Mouse (Mus musculus): ENCODE measurements around the gene Xrcc4. TPM values are rescaled to one million over a fixed set of nuclear protein-coding genes. Genes with fewer than 3 reads are reported as not detected.
A peak's percentile ranks its signal among the peaks of the same experiment; 100 is the strongest.

Xrcc4 gene
- polyA plus RNA-seq, 1 experiment = 2.1 TPM

DNA sequence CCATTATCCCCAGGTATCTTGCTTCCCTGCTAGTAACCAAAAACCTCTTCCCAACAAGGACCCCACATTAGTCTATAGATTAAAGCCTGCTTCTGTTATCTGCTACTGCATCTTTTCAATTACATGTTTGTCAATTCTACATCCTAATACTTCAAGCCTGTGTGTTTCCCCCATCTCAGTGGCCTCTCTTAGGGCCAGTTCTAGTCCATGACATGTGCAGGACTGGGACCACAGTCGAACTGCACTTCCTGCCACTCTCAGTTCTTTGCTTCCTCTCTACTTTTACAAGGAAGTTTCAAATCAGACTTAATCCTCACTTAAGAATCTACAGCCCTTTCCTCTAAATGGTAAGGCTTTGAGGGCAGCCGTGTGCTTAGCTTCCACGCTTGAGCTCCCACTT lies 76.8 kb downstream of the Xrcc4 start:
- DNase-seq = no peak
- WGBS = 68% methylated on average over 3 of the region's 3 CpGs
- no peak for TF ChIP-seq POLR2A (IDR thresholded peaks at IDR 0.05; ENCODE audit: low read depth, low read length)
- TF ChIP-seq CTCF (conservative IDR thresholded peaks at IDR 0.05; ENCODE audit: insufficient read depth, insufficient read length, low read depth, low read length) = no peak
- no peaks in the 10 kb centered on the region for H3K36me3 ChIP-seq (ENCODE audit: control insufficient read depth, insufficient read depth, low read length)
- no peak overlapping the region for H3K27ac ChIP-seq (ENCODE audit: insufficient read depth, low read depth, low read length)
- H3K27me3 ChIP-seq (replicated peaks; ENCODE audit: control insufficient read depth, insufficient read depth, low read length) = no peaks in the 10 kb centered on the region
- H3K4me3 ChIP-seq (ENCODE audit: insufficient read depth, low read depth, low read length) = no peak overlapping the region
- no peaks in the 10 kb centered on the region for H3K4me1 ChIP-seq (ENCODE audit: control insufficient read depth, insufficient read depth, low read length)

DNA sequence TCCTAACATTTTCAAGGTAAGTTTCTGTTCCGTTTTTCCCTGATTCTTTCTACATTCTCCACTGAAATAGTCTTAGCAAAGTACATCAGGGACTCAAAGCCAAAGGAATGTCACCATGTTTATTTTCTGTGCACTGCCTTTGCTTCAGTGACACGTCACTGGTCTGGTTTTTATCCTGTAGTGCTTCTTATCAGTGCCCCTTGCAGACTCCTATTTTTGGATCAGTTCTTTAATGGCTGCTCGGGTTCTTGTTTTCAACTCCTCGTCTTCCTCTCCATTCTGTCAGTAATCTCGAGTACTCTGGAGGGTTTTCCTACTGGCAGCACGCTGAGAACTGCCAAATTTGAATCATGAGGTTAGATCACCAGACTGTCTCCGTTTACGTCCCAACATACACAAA lies 77.2 kb downstream of the Xrcc4 start:
- Histone ChIP-seq H3K27ac (ENCODE audit: insufficient read depth, low read depth, low read length) (no peak overlapping the region), H3K4me3 (ENCODE audit: insufficient read depth, low read depth, low read length) (no peak overlapping the region), H3K4me1 (ENCODE audit: control insufficient read depth, insufficient read depth, low read length) (no peaks in the 10 kb centered on the region), H3K36me3 (ENCODE audit: control insufficient read depth, insufficient read depth, low read length) (no peaks in the 10 kb centered on the region), H3K27me3 (replicated peaks; ENCODE audit: control insufficient read depth, insufficient read depth, low read length) (no peaks in the 10 kb centered on the region)
- no peak for DNase-seq
- TF ChIP-seq POLR2A (IDR thresholded peaks at IDR 0.05; ENCODE audit: low read depth, low read length) (no peak), CTCF (conservative IDR thresholded peaks at IDR 0.05; ENCODE audit: insufficient read depth, insufficient read length, low read depth, low read length) (no peak)
- 68% methylated on average over 8 of the region's 8 CpGs for WGBS

DNA sequence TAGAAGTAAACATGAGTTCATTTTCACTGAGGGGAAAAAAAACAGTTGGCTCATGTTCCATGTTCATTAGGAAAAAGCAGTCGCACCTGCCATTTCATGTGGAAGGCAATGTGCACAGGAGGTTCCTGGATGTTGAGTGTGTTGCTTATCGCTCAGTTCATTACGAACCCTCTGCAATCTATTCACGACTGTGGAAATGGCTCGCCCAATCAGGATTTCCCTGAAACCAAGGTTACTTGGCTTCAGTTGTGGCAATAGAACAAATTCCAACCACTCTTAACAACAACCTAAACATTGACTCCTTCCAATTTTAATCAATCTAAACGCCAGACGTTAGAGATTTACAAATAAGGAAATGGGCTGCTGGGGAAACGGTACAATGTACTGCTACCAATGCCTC lies 78.3 kb downstream of the Xrcc4 start:
- H3K36me3 ChIP-seq (ENCODE audit: control insufficient read depth, insufficient read depth, low read length) = no peaks in the 10 kb centered on the region
- no peak overlapping the region for H3K27ac ChIP-seq (ENCODE audit: insufficient read depth, low read depth, low read length)
- H3K27me3 ChIP-seq (replicated peaks; ENCODE audit: control insufficient read depth, insufficient read depth, low read length) = no peaks in the 10 kb centered on the region
- no peak overlapping the region for H3K4me3 ChIP-seq (ENCODE audit: insufficient read depth, low read depth, low read length)
- 83% methylated on average over 8 of the region's 8 CpGs for WGBS
- no peaks in the 10 kb centered on the region for H3K4me1 ChIP-seq (ENCODE audit: control insufficient read depth, insufficient read depth, low read length)
- no peak for DNase-seq
- TF ChIP-seq POLR2A (IDR thresholded peaks at IDR 0.05; ENCODE audit: low read depth, low read length) = no peak
- TF ChIP-seq CTCF (conservative IDR thresholded peaks at IDR 0.05; ENCODE audit: insufficient read depth, insufficient read length, low read depth, low read length) = no peak

DNA sequence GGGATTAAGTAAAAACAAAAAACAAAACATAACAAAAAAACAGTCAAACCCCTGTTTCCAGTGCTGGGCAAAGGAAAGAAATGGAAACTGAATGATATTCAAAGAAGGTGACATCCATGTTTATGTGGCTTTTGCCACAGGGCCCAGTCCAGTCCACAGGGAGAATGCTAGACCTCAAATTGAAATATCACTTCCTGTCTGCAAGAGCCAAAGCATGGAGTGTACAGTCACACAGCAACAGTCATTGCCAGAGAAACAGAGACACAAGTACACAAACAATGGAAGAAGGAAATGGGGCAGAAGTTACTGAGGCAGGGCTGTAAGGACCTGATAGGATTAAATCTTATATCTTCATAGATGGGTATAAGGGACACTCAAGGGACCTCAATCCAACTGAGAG lies 79.6 kb downstream of the Xrcc4 start:
- Histone ChIP-seq H3K4me1 (ENCODE audit: control insufficient read depth, insufficient read depth, low read length) (no peaks in the 10 kb centered on the region), H3K27me3 (replicated peaks; ENCODE audit: control insufficient read depth, insufficient read depth, low read length) (no peaks in the 10 kb centered on the region), H3K27ac (ENCODE audit: insufficient read depth, low read depth, low read length) (no peak overlapping the region), H3K4me3 (ENCODE audit: insufficient read depth, low read depth, low read length) (no peak overlapping the region), H3K36me3 (ENCODE audit: control insufficient read depth, insufficient read depth, low read length) (no peaks in the 10 kb centered on the region)
- TF ChIP-seq POLR2A (IDR thresholded peaks at IDR 0.05; ENCODE audit: low read depth, low read length) (no peak), CTCF (conservative IDR thresholded peaks at IDR 0.05; ENCODE audit: insufficient read depth, insufficient read length, low read depth, low read length) (no peak)
- DNase-seq = peak; percentile 1

DNA sequence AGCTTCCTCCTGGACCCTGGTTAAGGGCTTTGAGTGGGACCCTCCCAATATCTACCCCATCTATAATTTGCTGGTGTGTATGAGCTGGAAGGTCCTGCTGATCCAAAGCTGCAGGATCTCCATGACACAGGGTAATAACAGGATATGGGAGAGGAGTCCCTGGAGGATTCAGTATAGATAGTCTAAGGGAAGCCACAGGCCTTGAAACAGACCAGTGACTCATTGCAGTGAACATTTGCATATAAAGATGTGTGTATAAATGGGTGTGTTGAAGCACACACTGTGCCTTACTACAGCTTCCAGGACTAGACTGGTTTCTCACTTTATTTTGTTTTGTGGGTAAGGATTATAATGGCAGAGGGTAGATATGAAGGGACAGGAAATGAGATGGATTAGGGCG lies 83.8 kb downstream of the Xrcc4 start:
- Histone ChIP-seq H3K27me3 (replicated peaks; ENCODE audit: control insufficient read depth, insufficient read depth, low read length) (no peaks in the 10 kb centered on the region), H3K4me3 (ENCODE audit: insufficient read depth, low read depth, low read length) (no peak overlapping the region), H3K36me3 (ENCODE audit: control insufficient read depth, insufficient read depth, low read length) (no peaks in the 10 kb centered on the region), H3K27ac (ENCODE audit: insufficient read depth, low read depth, low read length) (no peak overlapping the region), H3K4me1 (ENCODE audit: control insufficient read depth, insufficient read depth, low read length) (no peaks in the 10 kb centered on the region)
- no peak for DNase-seq
- TF ChIP-seq CTCF (conservative IDR thresholded peaks at IDR 0.05; ENCODE audit: insufficient read depth, insufficient read length, low read depth, low read length) (no peak), POLR2A (IDR thresholded peaks at IDR 0.05; ENCODE audit: low read depth, low read length) (no peak)
- WGBS = 96% methylated on average over 1 of the region's 1 CpGs

DNA sequence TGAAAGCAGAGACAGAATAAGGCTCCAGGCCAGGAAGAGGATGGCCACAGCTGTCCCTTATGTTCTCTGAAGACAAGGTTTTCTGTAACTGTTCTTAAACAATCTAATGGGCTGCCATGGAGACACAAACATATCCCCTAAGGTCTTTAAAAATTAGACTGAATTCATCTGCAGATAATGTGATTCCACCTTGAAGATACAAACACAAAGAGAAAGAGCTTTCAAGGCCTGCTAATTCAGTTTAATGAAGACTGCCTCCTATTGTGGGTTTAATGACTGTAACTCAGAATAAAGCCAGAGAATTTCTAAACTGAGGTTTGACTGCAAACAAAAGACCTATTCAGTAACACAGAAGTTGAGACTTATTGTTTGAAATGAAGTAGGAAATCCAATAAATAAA lies 91.9 kb downstream of the Xrcc4 start:
- Histone ChIP-seq H3K27ac (ENCODE audit: insufficient read depth, low read depth, low read length) (no peak overlapping the region), H3K4me3 (ENCODE audit: insufficient read depth, low read depth, low read length) (no peak overlapping the region), H3K36me3 (ENCODE audit: control insufficient read depth, insufficient read depth, low read length) (no peaks in the 10 kb centered on the region), H3K27me3 (replicated peaks; ENCODE audit: control insufficient read depth, insufficient read depth, low read length) (no peaks in the 10 kb centered on the region), H3K4me1 (ENCODE audit: control insufficient read depth, insufficient read depth, low read length) (no peaks in the 10 kb centered on the region)
- DNase-seq = no peak
- TF ChIP-seq POLR2A (IDR thresholded peaks at IDR 0.05; ENCODE audit: low read depth, low read length) = no peak
- TF ChIP-seq CTCF (conservative IDR thresholded peaks at IDR 0.05; ENCODE audit: insufficient read depth, insufficient read length, low read depth, low read length) = no peak

DNA sequence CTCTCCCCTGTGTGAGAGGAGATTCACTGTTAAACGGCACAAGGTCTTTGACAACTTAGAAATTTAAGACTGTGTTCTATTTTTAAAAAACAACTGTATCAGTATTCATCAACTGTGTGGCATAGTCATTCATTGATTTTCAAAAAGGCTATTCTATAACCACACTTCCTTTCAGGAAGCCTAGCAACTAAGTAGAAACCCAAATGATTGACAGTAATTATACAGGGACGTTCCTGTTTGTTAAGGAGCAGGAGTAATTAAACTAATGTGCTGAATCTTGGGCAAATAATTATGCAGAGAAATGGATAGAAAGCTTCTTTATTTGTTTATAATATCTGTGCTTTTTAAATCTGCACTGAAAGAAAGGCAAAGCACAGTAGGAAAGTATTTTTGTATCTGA lies 103.3 kb downstream of the Xrcc4 start:
- no peak overlapping the region for H3K4me3 ChIP-seq (ENCODE audit: insufficient read depth, low read depth, low read length)
- H3K27me3 ChIP-seq (replicated peaks; ENCODE audit: control insufficient read depth, insufficient read depth, low read length) = no peaks in the 10 kb centered on the region
- 36% methylated on average over 2 of the region's 2 CpGs for WGBS
- no peak overlapping the region for H3K27ac ChIP-seq (ENCODE audit: insufficient read depth, low read depth, low read length)
- no peak for DNase-seq
- no peaks in the 10 kb centered on the region for H3K36me3 ChIP-seq (ENCODE audit: control insufficient read depth, insufficient read depth, low read length)
- TF ChIP-seq POLR2A (IDR thresholded peaks at IDR 0.05; ENCODE audit: low read depth, low read length) (no peak), CTCF (conservative IDR thresholded peaks at IDR 0.05; ENCODE audit: insufficient read depth, insufficient read length, low read depth, low read length) (no peak)
- no peaks in the 10 kb centered on the region for H3K4me1 ChIP-seq (ENCODE audit: control insufficient read depth, insufficient read depth, low read length)

DNA sequence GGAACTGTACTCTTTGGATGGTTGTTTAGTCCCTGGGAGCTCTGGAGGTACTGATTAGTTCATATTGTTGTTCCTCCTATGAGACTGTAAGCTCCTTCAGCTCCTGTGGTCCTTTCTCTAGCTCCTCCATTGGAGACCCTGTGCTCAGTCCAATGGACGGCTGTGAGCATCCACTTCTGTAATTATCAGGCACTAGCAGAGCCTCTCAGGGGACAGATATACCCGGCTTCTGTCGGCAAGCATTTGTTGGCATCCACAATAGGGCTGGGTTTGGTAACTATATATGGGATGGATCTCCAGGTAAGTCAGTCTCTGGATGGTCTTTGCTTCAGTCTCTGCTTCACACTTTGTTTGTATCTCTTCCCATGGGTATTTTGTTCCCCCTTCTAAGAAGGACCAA lies 118.5 kb downstream of the Xrcc4 start:
- Histone ChIP-seq H3K27ac (ENCODE audit: insufficient read depth, low read depth, low read length) (no peak overlapping the region), H3K4me3 (ENCODE audit: insufficient read depth, low read depth, low read length) (no peak overlapping the region), H3K27me3 (replicated peaks; ENCODE audit: control insufficient read depth, insufficient read depth, low read length) (no peaks in the 10 kb centered on the region), H3K4me1 (ENCODE audit: control insufficient read depth, insufficient read depth, low read length) (no peaks in the 10 kb centered on the region), H3K36me3 (ENCODE audit: control insufficient read depth, insufficient read depth, low read length) (no peaks in the 10 kb centered on the region; the same call in 1 of the 2 replicates)
- DNase-seq = no peak
- TF ChIP-seq POLR2A (IDR thresholded peaks at IDR 0.05; ENCODE audit: low read depth, low read length) = no peak
- TF ChIP-seq CTCF (conservative IDR thresholded peaks at IDR 0.05; ENCODE audit: insufficient read depth, insufficient read length, low read depth, low read length) = no peak
- 92% methylated on average over 3 of the region's 3 CpGs for WGBS

All from kidney, adult 2 months (tissue).